Mouse (Mus musculus) lung, embryonic 14.5 days (tissue): ENCODE measurements around the gene Zfp874b. TPM values are rescaled to one million over a fixed set of nuclear protein-coding genes. Genes with fewer than 3 reads are reported as not detected.
"Not testable (repeated sequence)": the region's sequence is repeated elsewhere in the genome, so short reads cannot be mapped to it uniquely, and the experiment has no call there.

Experiments used
- ATAC-seq: fragments of 200-750 bp; cut with Nextera tagmentation; 2 replicates; pipeline ENCODE4 v1.8.0; 2017; ENCODE audit warnings: mild to moderate bottlenecking, moderate TSS enrichment, moderate library complexity; ENCODE audit not compliant: insufficient read depth
- DNase-seq: peaks from one replicate; pipeline ENCODE4 v3.0.0-alpha.2; 2015
- H3K27ac ChIP-seq: fragments of 300-500 bp; sonication (generic); 2 replicates; pipeline ENCODE4 v1.5.1; 2014; ENCODE audit warnings: low read depth, mild to moderate bottlenecking, moderate library complexity
- H3K27me3 ChIP-seq: fragments of 300-500 bp; sonication (generic); 2 replicates; pipeline ENCODE4 v1.6.1; 2014; ENCODE audit warnings: low read length, control low read depth; ENCODE audit not compliant: insufficient read depth
- H3K36me3 ChIP-seq: fragments of 300-500 bp; sonication (generic); 2 replicates; pipeline ENCODE4 v1.6.1; 2014; ENCODE audit warnings: control low read depth; ENCODE audit not compliant: insufficient read depth
- H3K4me1 ChIP-seq: fragments of 300-500 bp; sonication (generic); 2 replicates; pipeline ENCODE4 v1.6.1; 2014; ENCODE audit warnings: antibody characterized with exemption, control low read depth; ENCODE audit not compliant: insufficient read depth
- H3K4me2 ChIP-seq: fragments of 300-500 bp; sonication (generic); 2 replicates; pipeline ENCODE4 v1.6.1; 2014; ENCODE audit warnings: mild to moderate bottlenecking
- H3K4me3 ChIP-seq: fragments of 300-500 bp; sonication (generic); 2 replicates; pipeline ENCODE4 v1.5.1; 2014; ENCODE audit warnings: low read depth, low read length
- H3K9ac ChIP-seq: fragments of 300-500 bp; sonication (generic); 2 replicates; pipeline ENCODE4 v1.6.1; 2014
- H3K9me3 ChIP-seq: fragments of 300-500 bp; sonication (generic); 2 replicates; pipeline ENCODE4 v1.6.1; 2016; ENCODE audit warnings: low read depth, low read length, control low read depth
- CTCF ChIP-seq: IDR thresholded peaks from 2 replicates; pipeline ENCODE4 v1.5.1; 2016; ENCODE audit warnings: antibody characterized with exemption, low read depth
- WGBS: fragments of 180-500 bp; shearing (Covaris S2); extraction: QIAGEN DNeasy Blood & Tissue Kit; methylation state at CpG from one replicate; pipeline ENCODE4 v1.1.7; 2014; 5-methylcytosine and 5-hydroxymethylcytosine counted together
- polyA plus RNA-seq: library from polyadenylated mRNA; unstranded; fragments of >200 nt; fragmentation: Nextera tagmentation; extraction: Ambion mirVana; gene quantifications from 2 replicates; pipeline ENCODE4 v1.2.1, GENCODE M21; 2014

The Zfp874b gene
- polyA plus RNA-seq, 1 experiment from 2014 or later, result 2.4 TPM

DNA sequence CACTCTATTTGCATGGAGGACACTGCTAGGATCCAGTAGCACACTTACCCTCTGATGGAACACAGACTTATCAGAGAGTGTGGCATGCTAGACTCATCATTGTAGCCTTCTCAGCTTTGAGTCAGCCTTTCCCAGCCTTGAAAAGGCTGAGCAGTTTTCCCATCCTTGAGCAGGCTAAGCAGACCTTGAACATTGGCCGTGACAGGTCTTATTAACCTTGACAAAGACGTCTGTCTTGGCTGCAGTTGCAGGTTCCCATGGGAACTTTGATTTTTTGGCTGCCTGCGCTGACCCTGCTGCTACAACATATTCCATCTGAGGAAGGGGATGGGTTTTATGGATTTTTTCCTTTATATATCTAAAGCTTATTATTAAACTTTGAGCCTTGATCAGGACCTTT is 55.9 kb downstream of the Zfp874b start:
- Histone ChIP-seq H3K36me3 (no peaks in the 10 kb centered on the region), H3K9ac (no peak overlapping the region), H3K4me1 (no peaks in the 10 kb centered on the region), H3K27ac (no peak overlapping the region), H3K4me3 (no peak overlapping the region), H3K9me3 (no peaks in the 10 kb centered on the region), H3K4me2 (no peak overlapping the region), H3K27me3 (no peaks in the 10 kb centered on the region)
- no peak for TF ChIP-seq CTCF
- ATAC-seq (no peak), DNase-seq (no peak)
- WGBS, result 78% methylated on average over 3 of the region's 3 CpGs

DNA sequence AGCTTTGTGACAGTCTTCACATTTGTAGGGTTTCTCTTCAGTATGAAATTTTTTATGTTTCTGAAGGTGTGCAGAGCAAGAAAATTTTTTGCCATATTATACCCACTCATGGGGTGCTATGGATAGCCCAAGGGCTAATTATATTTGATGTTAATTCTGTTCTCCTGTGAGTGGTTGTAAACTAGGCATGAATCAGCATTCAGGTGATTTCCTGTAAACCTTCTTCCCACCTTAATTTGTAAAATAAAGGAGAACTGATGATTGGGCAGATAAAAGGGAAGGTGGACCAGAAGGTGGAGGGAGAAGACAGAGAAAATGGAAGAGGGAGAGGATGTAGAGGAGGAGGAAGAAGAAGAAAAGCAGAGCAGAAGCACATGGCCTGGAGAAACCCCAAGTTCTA is 58.4 kb downstream of the Zfp874b start:
- H3K27me3 ChIP-seq, H3K36me3 ChIP-seq, H3K27ac ChIP-seq, H3K4me3 ChIP-seq, H3K9ac ChIP-seq, H3K9me3 ChIP-seq, DNase-seq, H3K4me2 ChIP-seq, ATAC-seq, H3K4me1 ChIP-seq: not testable (repeated sequence)

DNA sequence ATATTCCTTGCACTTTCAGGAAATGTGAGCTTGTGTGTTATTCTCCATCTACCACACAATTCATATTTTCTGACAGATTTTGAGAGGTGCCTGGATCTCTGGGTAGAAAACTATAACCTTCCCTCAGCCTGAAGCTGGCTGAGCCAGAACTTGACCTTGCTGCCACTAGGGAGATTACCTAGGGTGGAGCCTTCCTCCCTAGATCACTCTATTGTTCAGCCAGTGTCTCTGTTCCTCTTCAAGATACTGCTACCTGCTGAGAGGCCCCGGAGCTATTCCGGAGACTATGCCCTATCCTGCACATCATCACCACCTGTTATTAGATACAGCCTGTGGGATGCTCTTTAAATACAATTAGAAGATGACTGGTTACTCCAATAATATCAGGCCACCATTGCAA is 61.5 kb downstream of the Zfp874b start:
- not testable (repeated sequence) for H3K9me3 ChIP-seq

More for the DNA sequence above, 61.5 kb downstream of the Zfp874b start:
- not testable (repeated sequence) for H3K27me3 ChIP-seq, H3K4me1 ChIP-seq, H3K36me3 ChIP-seq, H3K9ac ChIP-seq, H3K27ac ChIP-seq, ATAC-seq, H3K4me3 ChIP-seq, H3K4me2 ChIP-seq, DNase-seq
- WGBS, result 91% methylated on average over 2 of the region's 2 CpGs

Other genes with a start within 250 kb of the Zfp874b start
- 1.7 TPM in 2 replicates for gene Zfp458, start 205.8 kb downstream of the Zfp874b start, polyA plus RNA-seq
- 0.42 TPM in 1 of 2 replicates, not detected in the other for gene Zfp457, start 177.8 kb downstream of the Zfp874b start, polyA plus RNA-seq
- gene Zfp595, start 151.7 kb downstream of the Zfp874b start, polyA plus RNA-seq, result 2.9 and 3.1 TPM in 2 replicates
- gene Gm28044, start 123.7 kb downstream of the Zfp874b start, polyA plus RNA-seq, result 0.67 TPM in 1 of 2 replicates, not detected in the other
- gene Zfp953, start 123.7 kb downstream of the Zfp874b start, polyA plus RNA-seq, result 1.3 and 1.6 TPM in 2 replicates
- 0.28 and 0.37 TPM in 2 replicates for gene Gm28041, start 108.5 kb downstream of the Zfp874b start, polyA plus RNA-seq
- gene Zfp456, start 108.4 kb downstream of the Zfp874b start, polyA plus RNA-seq, result 1.8 and 2.2 TPM in 2 replicates
- 5.8 and 6.6 TPM in 2 replicates for gene Zfp429, start 84.4 kb downstream of the Zfp874b start, polyA plus RNA-seq
- gene Zfp459, start 62.8 kb downstream of the Zfp874b start, polyA plus RNA-seq, result 1.0 and 1.2 TPM in 2 replicates
- gene Zfp874a, start 32.6 kb downstream of the Zfp874b start, polyA plus RNA-seq, result 10.1 and 11.5 TPM in 2 replicates
- 12.7 and 13.1 TPM in 2 replicates for gene Zfp58, start 16.3 kb upstream of the Zfp874b start, polyA plus RNA-seq
- 0.30 TPM in 1 of 2 replicates, not detected in the other for gene Gm26965, start 41.9 kb upstream of the Zfp874b start, polyA plus RNA-seq
- 20.5 and 24.3 TPM in 2 replicates for gene Zfp87, start 41.9 kb upstream of the Zfp874b start, polyA plus RNA-seq
- gene Zfp748, start 69.6 kb upstream of the Zfp874b start, polyA plus RNA-seq, result 16.0 and 16.5 TPM in 2 replicates
- 4.4 and 4.7 TPM in 2 replicates for gene Zfp729b, start 125.4 kb upstream of the Zfp874b start, polyA plus RNA-seq
- gene Gm49345, start 153.5 kb upstream of the Zfp874b start, polyA plus RNA-seq, result not detected in 2 replicates
- 3.6 and 4.6 TPM in 2 replicates for gene Zfp729a, start 153.5 kb upstream of the Zfp874b start, polyA plus RNA-seq
- gene Zfp738, start 202.8 kb upstream of the Zfp874b start, polyA plus RNA-seq, result 9.9 and 11.0 TPM in 2 replicates
- gene Zfp65, start 244.9 kb upstream of the Zfp874b start, polyA plus RNA-seq, result 2.7 and 3.2 TPM in 2 replicates